Mouse (Mus musculus) cerebellum, postnatal 10 days (tissue): ENCODE results near the gene Gatad2a.
A peak's percentile ranks its signal among the peaks of the same experiment; 100 is the strongest.

Experiments
- DNase-seq, 2 experiments: peaks; one replicate each; pipeline ENCODE4 v3.0.0; 2021; ENCODE audit warnings: mixed read lengths in 2 of 2

Gene Gatad2a

GRCm38 (mm10) chr8:69870003-69870765 is 126.0 kb downstream of the Gatad2a start:
- peak; percentile 62 to 72 for DNase-seq

DNA sequence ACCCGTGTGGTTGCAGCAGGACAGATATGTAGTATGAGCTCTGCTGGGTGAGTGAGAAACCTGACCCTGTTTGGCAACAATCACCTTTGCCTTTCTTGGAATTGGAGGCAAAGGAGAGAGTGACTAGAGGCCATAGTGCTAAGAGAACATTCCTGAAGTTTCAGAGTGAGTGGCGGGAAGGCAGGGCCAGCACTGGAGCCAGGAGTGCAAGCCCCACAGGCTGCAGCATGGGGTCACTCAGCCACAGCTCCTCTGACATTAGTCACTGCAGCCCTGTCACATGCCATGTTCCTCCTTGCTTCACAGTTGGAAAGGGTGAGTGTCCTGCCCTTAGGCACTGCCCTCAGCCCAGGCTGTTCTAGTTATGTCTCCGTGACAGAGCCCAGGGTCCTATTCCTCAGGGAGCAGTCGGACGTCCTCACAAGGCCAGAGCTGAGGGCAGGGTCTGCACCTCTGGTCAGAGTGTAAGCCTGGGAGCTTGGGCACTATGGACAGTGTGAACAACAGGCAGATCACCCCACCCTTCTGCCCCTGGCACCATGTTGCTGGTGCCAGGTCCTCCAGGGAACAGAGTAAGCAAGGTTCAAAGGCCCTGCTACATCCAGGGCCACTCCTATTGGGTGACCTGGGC is 128.4 kb downstream of the Gatad2a start:
- no peak for DNase-seq

- DNase-seq = no peak
These were observed 132.0 kb downstream of the Gatad2a start for GRCm38 (mm10) chr8:69864180-69864579.

GRCm38 (mm10) chr8:69863387-69864020 is 132.7 kb downstream of the Gatad2a start:
- DNase-seq = peak; percentile 71 to 82

DNA sequence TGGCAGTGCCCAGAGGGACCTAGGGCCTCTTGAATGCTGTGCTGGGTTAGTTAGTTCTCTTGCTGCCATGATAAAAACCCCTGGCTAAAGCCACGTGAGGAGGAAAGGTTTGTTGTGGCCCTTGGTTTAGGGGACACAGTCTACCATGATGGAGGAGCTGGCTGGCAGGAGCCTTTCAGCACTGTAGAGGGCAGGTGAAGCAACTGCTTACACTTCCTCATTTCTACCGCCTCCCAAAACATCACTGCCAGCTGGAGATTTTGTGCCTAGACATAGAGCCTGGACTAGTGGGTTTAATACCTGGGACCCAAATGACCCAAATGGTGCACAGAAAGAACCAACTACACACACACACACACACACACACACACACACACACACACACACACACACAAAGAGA is 134.9 kb downstream of the Gatad2a start:
- DNase-seq = no peak

- DNase-seq = peak in 1 of 2 experiments; percentile 14
These were observed 135.4 kb downstream of the Gatad2a start for GRCm38 (mm10) chr8:69860807-69861206.
